Mouse (Mus musculus) heart, adult 11 months (tissue): Measurements from ENCODE around the gene Tbc1d8.

Experiments used
- DNase-seq: peaks from one replicate; pipeline ENCODE4 v3.0.0; 2022

Tbc1d8 gene

GRCm38 (mm10) chr1:39393217-39393867, 85.2 kb downstream of the Tbc1d8 start:
- no peak for DNase-seq

GRCm38 (mm10) chr1:39392189-39392588, 86.4 kb downstream of the Tbc1d8 start:
- peak; percentile 94 for DNase-seq

GRCm38 (mm10) chr1:39391652-39392051, 86.9 kb downstream of the Tbc1d8 start:
- DNase-seq = peak; percentile 91

- no peak for DNase-seq
Measured at GRCm38 (mm10) chr1:39389338-39389737, 89.2 kb downstream of the Tbc1d8 start.

GRCm38 (mm10) chr1:39388163-39388562, 90.4 kb downstream of the Tbc1d8 start:
- DNase-seq = no peak

- DNase-seq = peak; percentile 97
Measured at GRCm38 (mm10) chr1:39387497-39387896, 91.1 kb downstream of the Tbc1d8 start.

GRCm38 (mm10) chr1:39386456-39386855, 92.1 kb downstream of the Tbc1d8 start:
- no peak for DNase-seq

- no peak for DNase-seq
Measured at GRCm38 (mm10) chr1:39384914-39385313, 93.6 kb downstream of the Tbc1d8 start.

GRCm38 (mm10) chr1:39381017-39381416, 97.5 kb downstream of the Tbc1d8 start:
- no peak for DNase-seq

- no peak for DNase-seq
Measured at GRCm38 (mm10) chr1:39379021-39379420, 99.5 kb downstream of the Tbc1d8 start.

GRCm38 (mm10) chr1:39378540-39378939, 100.0 kb downstream of the Tbc1d8 start:
- DNase-seq = no peak

- DNase-seq = peak; percentile 79
Measured at GRCm38 (mm10) chr1:39376726-39377240, 101.8 kb downstream of the Tbc1d8 start.

GRCm38 (mm10) chr1:39376121-39376520, 102.4 kb downstream of the Tbc1d8 start:
- peak; percentile 60 for DNase-seq

- no peak for DNase-seq
Measured at GRCm38 (mm10) chr1:39374231-39374809, 104.2 kb downstream of the Tbc1d8 start.

- DNase-seq = no peak
Measured at GRCm38 (mm10) chr1:39373378-39373777, 105.2 kb downstream of the Tbc1d8 start.

- no peak for DNase-seq
Measured at GRCm38 (mm10) chr1:39372220-39372843, 106.2 kb downstream of the Tbc1d8 start.

- no peak for DNase-seq
Measured at GRCm38 (mm10) chr1:39370431-39370830, 108.1 kb downstream of the Tbc1d8 start.

- no peak for DNase-seq
Measured at GRCm38 (mm10) chr1:39368267-39368841, 110.2 kb downstream of the Tbc1d8 start.

- peak; percentile 100 for DNase-seq
Measured at GRCm38 (mm10) chr1:39367601-39368266, 110.8 kb downstream of the Tbc1d8 start, which contains the start of gene Rpl31. Gene Rpl31 (plus strand): TSS chr1:39367842.

- peak; percentile 92 for DNase-seq
Measured at GRCm38 (mm10) chr1:39367045-39367444, 111.5 kb downstream of the Tbc1d8 start.

GRCm38 (mm10) chr1:39365562-39365961, 113.0 kb downstream of the Tbc1d8 start:
- no peak for DNase-seq

- no peak for DNase-seq
Measured at GRCm38 (mm10) chr1:39362515-39362893, 116.1 kb downstream of the Tbc1d8 start.
